Mouse (Mus musculus) cerebellum, adult 9-10 months (tissue): ENCODE measurements at regions not wholly inside any gene's neighbourhood (a gene's known extent, or its start where the extent isn't known, plus 50 kb on each side); places are given as distances from the start of the nearest gene placed in this dataset.

ENCODE experiments used
- DNase-seq: peaks from one replicate; pipeline ENCODE4 v3.0.0; 2022

DNA sequence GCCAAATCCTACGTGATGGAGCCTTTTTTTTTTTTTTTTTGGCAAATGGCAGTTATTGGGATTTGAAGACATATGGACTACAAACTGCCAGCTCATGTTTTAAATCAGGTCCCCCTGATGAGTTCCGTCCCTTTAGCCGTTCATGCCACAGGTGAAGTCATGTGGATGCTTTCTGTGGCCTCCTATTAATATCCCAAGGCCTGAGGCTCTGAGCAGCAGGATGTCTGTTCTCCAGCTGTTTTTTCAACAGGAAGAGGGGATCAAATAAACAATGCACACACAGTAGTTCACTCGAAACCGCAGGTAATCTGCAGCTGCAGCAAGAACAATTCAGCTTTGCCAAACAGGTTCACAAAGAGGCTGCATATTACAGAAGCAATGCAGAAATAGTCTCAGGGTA is 112.1 kb downstream of the Dusp6 start:
- DNase-seq, result no peak

DNA sequence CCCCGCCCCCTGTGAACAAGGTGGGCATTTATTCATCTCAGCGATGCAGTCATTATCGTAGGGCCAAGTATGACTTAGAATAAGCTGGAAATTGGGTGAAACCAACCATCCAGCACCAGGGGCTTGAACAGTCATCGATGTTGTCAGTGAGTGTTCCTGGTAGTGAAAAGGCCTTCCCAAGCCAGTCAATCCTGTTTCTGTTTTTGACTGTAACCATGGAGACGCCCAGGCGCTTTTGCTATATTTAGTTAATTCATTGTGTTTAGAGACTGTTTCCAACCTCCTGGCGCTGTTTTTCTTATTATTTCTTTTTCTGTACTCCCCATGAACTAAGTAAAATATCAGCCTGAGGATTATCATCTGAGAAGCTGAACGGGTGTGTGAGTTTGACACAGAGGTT is 113.4 kb downstream of the Dusp6 start:
- no peak for DNase-seq

DNA sequence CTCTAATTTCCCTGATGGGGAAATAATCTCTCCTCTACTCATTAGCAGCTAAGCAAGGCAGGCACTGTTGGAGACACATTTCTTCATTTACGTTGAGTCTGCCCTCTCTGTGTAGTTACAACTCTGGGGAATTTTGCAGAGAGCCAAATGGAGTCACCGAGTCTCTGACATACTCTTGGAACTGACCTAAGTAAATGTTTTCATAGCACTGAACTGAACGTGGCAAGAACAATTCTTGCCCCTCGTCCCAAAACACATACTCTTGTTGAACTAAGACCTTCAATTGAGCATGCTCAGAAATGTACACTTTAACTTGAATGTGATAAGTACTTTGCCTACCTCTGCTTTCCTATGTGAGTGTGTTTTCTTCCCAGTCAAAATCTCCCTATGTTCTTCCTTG is 114.5 kb downstream of the Dusp6 start:
- DNase-seq, result no peak

- no peak for DNase-seq
Observed at GRCm38 (mm10) chr10:99379156-99379555, 116.1 kb downstream of the Dusp6 start.

DNA sequence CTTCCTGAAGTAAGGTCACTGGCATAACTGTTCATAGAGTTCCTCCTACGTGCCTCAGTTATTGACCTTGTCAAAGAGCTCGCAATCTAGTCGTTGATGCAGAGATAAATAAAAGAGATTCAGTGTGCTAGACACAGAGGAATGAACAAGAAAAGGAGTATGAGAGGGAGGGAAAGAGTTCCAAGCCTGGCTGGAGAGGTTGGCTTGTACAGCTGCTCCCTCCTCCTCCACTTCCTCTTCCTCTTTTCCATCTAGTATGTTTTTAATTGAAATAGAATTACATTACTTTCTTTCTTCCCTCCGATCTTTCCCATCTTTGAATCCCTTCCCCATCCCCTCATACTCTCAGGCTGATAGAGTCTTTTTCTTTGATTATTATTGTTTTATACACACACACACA is 117.1 kb downstream of the Dusp6 start:
- no peak for DNase-seq

GRCm38 (mm10) chr10:99383028-99383427 is 120.0 kb downstream of the Dusp6 start:
- no peak for DNase-seq

GRCm38 (mm10) chr10:99384366-99384765 is 121.3 kb downstream of the Dusp6 start:
- no peak for DNase-seq

DNA sequence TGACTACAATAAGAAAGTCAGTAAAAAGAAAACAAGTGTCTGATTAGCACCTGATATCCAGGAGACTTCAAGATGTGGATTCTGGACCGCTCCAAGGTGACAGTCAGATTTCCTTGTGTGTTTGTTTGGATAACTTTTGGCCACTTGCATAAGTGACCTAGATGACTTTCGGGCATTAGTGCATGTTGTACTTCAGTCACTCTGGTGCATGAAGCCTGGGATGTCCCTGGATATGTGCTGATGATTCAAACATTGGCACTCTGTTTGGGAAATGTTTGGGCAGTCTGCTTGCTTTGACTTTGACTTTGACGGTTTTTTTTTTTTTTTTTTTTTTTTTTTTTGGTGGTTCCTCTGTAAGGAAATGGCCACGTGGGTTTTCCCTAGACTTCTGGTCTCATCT is 121.8 kb downstream of the Dusp6 start:
- DNase-seq, result no peak

GRCm38 (mm10) chr10:99385854-99386253 is 122.8 kb downstream of the Dusp6 start:
- DNase-seq, result no peak

DNA sequence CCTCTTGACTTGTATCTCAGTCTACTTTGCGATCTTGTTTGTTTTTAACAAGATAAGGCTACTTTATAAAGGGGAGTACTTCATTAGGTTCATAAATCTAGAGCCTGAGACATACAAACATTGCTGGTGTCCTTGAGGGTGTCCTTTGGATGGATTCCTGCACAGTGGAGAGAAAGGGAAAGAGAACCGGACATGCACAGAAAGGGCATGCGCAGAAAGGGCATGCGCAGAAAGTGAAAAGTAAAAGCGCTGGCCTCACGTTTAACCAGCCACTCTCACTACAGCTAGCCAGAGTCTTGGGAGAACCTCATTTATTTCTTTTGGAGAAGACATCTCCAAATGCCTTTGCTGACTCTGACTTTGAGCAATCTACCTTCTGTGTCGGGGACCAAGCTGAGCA is 125.5 kb downstream of the Dusp6 start:
- DNase-seq, result no peak

- DNase-seq, result no peak
Observed at GRCm38 (mm10) chr10:99388986-99389385, 126.0 kb downstream of the Dusp6 start.

GRCm38 (mm10) chr10:99390609-99391183 is 127.7 kb downstream of the Dusp6 start:
- DNase-seq, result no peak

GRCm38 (mm10) chr10:99391725-99392124 is 128.7 kb downstream of the Dusp6 start:
- DNase-seq, result no peak

DNA sequence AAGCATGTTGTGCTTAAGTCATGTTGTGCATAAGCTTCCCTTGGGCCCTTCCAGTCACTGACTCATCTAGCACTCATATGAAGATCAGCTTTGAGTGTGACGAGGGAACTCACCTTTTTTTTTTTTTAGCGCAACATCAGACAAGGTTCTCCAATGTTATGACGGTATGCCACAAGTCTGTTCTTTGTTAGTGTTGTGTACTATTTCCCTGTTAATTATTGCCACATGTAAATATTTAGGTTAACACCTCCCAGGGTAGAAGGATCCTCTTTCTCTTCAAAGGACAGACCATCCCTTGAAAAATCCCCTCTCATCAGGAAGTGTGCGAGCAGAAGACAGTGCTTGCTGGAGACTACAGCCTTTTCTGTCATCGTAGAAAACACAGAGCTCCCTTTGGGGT is 129.9 kb downstream of the Dusp6 start:
- no peak for DNase-seq

DNA sequence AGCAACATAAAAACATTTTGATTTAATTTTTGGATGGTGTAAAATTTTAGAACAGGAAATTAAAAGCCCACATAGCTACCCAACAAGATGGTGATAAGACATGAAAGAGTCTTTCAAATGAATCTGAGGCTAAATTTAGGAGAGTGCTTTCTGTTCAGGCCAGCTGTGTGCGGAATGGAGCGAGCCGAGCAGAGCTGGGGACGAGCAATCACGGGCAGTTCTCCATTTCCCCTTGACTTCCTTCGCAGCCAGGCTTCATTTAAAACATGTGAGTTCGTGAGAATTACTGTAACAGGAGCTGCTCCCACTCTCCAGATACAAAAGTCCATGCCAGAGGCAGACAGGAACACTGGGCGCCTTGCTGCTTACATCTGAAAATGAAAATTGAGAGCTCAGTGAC is 130.5 kb downstream of the Dusp6 start:
- no peak for DNase-seq

DNA sequence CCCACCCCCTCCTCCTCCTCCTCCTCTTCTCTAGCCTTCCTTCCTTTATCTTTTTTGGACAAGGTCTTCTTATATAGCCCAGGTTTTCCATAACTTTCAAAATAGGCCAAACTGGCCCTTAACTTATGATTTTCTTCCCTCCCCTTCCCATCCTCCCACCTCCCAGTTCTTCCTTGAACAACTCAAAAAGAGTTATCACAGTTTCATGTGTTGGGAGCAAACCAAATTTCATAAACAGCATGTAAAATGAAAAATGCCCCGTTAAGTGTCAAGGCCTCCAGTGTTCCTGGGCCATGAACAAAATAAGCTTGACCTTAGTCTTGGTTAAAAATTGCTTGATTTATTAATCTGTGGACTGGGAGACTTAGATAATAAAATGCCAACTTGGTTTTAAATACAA is 132.4 kb downstream of the Dusp6 start:
- DNase-seq, result no peak

GRCm38 (mm10) chr10:99396630-99397029 is 133.6 kb downstream of the Dusp6 start:
- DNase-seq, result no peak

- DNase-seq, result no peak
Observed at GRCm38 (mm10) chr10:99400076-99400475, 137.0 kb downstream of the Dusp6 start.

- DNase-seq, result no peak
Observed at GRCm38 (mm10) chr10:99406764-99407163, 143.7 kb downstream of the Dusp6 start.

DNA sequence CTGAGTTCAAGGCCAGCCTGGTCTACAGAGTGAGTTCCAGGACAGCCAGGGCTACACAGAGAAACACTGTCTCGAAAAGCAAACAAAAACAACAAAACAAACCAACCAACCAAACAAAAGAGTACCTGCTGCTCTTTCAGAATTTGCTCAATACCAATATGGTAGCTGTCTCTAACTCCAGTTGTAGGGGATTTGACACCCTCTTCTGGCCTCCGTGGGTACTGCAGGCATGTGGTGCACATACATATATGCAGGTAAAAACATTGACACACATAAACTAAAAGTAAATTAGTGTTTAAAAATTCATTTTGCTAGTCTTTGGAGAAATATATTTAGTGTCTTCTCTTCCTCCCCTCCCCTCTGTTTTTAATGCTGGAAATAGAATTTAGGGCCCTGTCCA is 145.8 kb downstream of the Dusp6 start:
- no peak for DNase-seq

- DNase-seq, result no peak
Observed at GRCm38 (mm10) chr10:99409744-99410143, 146.7 kb downstream of the Dusp6 start.

GRCm38 (mm10) chr10:99410754-99411153 is 147.7 kb downstream of the Dusp6 start:
- no peak for DNase-seq

- no peak for DNase-seq
Observed at GRCm38 (mm10) chr10:99413455-99413854, 150.4 kb downstream of the Dusp6 start.

GRCm38 (mm10) chr10:99416271-99416670 is 153.2 kb downstream of the Dusp6 start:
- DNase-seq, result no peak

GRCm38 (mm10) chr10:99416896-99417479 is 154.0 kb downstream of the Dusp6 start:
- DNase-seq, result no peak
